Mouse (Mus musculus) MN1 (cell line): ENCODE data around the gene Large1.
"Not testable (repeated sequence)": the region's sequence is repeated elsewhere in the genome, so short reads cannot be mapped to it uniquely, and the experiment has no call there.

ENCODE experiments used
- DNase-seq: peaks from one replicate; pipeline ENCODE4 v3.0.0-alpha.2; 2016; ENCODE audit warnings: low spot score

Large1 gene

DNA sequence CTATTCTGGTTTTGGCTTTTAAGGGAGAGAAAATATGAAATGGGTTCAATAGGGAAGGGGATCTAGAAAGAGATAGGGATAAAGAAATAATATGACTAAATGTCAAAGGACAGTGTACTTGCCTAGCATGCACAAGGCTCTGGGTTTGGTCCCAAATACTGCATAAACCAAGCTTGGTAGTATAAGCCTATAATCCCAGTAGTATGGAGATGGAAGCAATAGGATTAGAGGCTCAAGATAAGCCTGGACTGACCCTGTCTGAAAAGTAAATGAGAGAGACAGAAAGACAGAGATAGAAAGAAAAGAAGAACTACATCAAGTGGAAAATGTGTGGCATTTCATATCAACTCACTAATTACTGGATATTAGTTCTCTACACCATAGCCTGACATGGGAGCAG lies 180.7 kb downstream of the Large1 start:
- no peak for DNase-seq

DNA sequence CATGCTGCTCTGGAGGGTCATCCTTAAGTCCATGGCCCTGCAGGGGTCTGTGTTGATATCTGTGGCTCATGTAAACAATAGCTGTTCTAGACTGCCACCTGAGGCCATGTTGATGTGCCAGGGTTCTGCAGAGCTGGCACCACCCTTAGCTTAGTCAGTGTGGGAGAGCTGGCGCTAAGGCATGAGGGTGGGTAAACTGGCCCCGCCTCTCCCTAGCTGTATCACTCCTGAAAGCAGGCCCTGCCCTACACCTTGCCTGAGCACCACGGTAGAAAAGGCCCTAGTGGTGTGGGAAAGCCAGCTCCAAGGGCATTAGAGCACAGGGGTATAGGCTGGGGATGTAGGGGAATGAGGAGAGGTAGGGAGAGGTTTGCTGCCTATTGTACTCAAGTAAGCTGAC lies 191.3 kb downstream of the Large1 start:
- DNase-seq: no peak

DNA sequence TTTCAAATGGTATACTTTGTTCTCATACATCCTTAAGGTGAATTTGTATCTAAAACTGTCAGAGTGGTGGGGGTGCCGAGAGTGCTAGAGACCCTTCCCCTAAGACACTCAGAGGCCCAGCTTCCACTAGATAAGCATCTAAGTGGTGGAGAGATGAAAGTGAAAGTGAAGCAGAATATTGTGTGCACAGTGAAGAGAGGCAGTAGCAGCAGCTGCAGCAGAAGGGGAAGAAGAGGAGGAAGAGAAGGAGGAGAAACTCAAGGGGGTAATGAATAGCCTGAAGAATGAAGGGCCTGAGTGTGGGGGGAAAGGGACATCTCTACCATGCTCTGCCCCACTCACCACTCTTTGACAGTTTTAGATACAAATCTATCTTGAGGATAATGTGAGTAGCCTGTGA lies 191.8 kb downstream of the Large1 start:
- DNase-seq: no peak

- DNase-seq: no peak
These were observed 192.4 kb downstream of the Large1 start for GRCm38 (mm10) chr8:73160945-73161344.

DNA sequence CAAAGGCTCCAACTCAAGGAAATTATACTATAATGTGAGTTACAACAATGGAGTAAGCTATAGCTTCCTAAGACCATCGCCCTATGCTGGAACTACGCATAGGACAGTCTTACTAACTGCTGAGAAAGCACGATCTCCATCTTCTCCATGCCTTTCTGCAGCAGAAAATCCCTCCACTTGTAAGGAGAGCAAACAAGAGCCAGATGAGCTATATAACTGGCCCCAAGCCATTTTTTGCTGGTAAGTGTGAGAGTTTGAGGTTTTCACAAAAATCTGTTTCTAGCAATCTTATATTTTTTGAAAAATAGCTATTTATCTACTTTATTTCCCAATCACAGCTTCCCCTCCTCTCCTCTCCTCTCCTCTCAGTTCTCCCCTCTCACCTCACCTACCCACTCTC lies 206.1 kb downstream of the Large1 start:
- DNase-seq: no peak

- no peak for DNase-seq
These were observed 210.5 kb downstream of the Large1 start for GRCm38 (mm10) chr8:73142660-73143395.

- DNase-seq: no peak
These were observed 217.9 kb downstream of the Large1 start for GRCm38 (mm10) chr8:73135397-73135796.

- DNase-seq: no peak
These were observed 221.3 kb downstream of the Large1 start for GRCm38 (mm10) chr8:73132080-73132479.

GRCm38 (mm10) chr8:73123864-73124499 lies 229.4 kb downstream of the Large1 start:
- DNase-seq: no peak

- no peak for DNase-seq
These were observed 240.9 kb downstream of the Large1 start for GRCm38 (mm10) chr8:73112332-73112895.

- DNase-seq: no peak
These were observed 249.3 kb downstream of the Large1 start for GRCm38 (mm10) chr8:73104089-73104488.

- no peak for DNase-seq
These were observed 252.3 kb downstream of the Large1 start for GRCm38 (mm10) chr8:73101069-73101468.

DNA sequence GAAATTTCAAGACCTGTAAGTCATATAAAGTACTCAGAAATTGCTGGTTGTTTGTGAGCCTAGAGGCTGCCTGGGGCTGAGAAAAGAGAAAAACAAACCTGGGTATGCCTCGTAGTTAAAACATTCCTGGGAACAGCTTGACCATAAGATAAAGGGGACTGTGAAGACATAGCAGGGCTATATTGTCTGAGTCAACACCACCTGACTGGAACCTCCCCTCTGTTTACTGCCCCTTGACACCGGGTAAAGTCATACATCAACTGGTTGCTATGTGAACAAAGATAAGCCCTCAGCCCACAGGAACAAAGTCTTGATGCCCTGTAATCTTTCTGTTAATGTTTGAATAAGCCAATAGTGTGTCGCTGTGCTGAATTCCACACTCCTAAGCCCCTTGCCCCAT lies 252.7 kb downstream of the Large1 start:
- not testable (repeated sequence) for DNase-seq

- DNase-seq: no peak
These were observed 253.8 kb downstream of the Large1 start for GRCm38 (mm10) chr8:73099542-73099941.

GRCm38 (mm10) chr8:73096952-73097351 lies 256.4 kb downstream of the Large1 start:
- peak; percentile 9 for DNase-seq

DNA sequence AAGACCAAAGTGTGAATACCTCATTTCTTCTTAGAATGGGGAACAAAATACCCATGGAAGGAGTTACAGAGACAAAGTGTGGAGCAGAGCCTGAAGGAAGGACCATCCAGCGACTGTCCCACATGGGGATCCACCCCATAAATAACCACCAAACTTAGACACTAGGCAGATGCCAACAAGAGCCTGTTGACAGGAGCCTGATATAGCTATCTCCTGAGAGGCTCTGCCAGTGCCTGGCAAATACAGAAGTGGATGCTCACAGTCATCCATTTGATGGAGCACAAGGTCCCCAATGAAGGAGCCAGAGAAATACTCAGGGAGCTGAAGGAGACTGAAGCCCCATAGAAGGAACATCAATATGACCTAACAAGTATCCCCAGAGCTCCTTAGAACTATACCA lies 275.6 kb downstream of the Large1 start:
- not testable (repeated sequence) for DNase-seq

GRCm38 (mm10) chr8:73061410-73061809 lies 291.9 kb downstream of the Large1 start:
- DNase-seq: no peak

- DNase-seq: no peak
These were observed 298.6 kb downstream of the Large1 start for GRCm38 (mm10) chr8:73054726-73055125.

DNA sequence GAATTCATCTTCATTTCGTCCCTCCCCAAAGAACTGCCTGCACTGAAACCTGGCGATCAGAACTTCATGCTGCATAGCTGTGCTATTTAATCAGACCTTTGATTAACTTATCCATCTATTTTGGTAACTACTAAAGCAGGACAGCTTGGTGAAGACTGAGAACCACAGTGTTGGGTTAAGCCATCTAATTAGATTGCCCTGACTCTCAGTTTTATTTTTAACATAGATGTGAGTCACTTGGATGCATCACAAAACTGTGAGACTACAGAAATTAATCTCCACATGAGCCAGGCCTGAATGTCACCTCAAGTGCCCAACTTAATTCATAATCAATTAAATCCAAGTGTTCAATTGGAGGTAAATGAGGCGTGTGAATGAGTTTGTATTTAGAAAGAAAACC lies 299.5 kb downstream of the Large1 start:
- DNase-seq: no peak

DNA sequence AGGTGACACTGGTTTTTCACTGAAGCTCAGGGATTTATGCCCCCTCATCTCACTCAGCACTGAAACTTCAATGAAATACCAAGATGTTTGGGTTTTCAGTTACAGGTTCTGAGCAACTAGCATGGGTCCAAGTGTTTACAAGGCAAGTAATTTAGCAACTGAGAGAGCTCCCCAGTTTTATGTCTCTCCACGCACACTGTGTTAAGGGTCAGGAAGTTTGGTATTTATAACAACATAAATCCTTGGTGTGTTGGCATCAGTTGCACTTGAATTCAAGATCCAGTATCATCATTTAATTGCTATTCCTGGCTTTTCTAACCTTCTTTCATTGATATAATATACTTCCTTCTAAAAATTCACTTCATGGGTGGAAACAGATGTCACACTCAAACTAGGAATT lies 300.9 kb downstream of the Large1 start:
- no peak for DNase-seq

GRCm38 (mm10) chr8:73048136-73048535 lies 305.2 kb downstream of the Large1 start:
- no peak for DNase-seq

DNA sequence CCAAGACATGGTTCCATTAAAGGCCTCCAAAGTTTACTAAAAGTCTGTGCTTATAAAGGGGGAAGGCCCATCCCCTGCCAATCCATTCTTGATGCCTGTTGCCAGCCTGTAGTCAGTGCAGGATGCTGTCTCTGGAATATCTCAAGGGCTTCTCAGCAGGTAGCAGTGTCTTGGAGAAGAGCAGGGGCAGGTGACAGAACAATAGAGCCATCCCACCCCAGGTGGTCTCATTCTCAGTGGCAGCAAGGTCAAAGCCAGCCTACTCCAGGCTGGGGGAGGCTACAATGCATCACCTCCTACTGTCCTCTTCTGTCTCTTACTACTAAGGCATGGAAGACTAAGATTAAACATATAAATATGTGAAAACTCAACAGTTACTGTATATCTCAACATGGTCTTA lies 323.6 kb downstream of the Large1 start:
- no peak for DNase-seq

DNA sequence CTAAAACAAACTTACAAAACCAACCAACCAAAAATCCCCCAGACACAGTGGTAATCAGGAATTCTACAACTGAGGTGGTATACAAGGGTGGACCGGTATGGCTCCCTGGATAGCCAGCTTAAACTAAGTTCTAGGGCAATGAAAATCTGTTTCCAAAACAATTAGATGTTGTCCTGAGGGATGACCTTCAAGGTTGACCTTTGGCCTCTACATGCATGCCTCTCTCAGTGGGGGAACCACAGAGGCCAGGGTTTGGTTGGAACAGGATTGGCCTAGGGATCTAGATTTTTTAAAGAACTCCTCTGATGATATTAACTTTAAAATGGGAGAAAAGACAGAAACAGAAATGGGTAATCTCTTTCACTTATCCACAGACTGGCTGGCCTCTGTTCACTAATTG lies 335.1 kb downstream of the Large1 start:
- no peak for DNase-seq

DNA sequence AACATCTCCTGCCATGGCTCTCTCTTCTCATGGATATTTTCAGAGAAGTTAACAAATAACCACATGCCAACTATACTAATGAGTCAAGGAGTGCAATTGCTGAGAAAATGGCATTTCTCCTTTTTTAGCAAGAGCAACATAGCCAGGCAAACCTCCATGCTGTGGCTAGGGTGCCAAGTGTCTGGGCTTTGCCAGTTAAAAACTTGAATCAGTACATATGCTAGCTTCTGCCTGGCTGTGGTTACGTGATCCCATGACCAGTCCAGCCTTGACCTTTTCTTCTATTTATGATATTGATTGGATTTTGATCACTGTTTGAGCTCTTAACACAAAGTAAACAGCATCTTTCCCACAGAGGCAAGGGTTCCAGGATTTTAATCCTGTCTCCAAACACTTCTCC lies 335.7 kb downstream of the Large1 start:
- DNase-seq: no peak
